In genomic region chr4:84836979-84837378, GRCm38 (mm10) we compare ENCODE assay signal across 9 mouse cellular contexts. TPM values are rescaled to one million over a fixed set of nuclear protein-coding genes. Genes with fewer than 3 reads are reported as not detected.
DNase-seq lines count a peak whose midpoint lies in the region; ATAC-seq and TF ChIP-seq lines count a peak whose summit lies in the region.
"Had no signal": no experiment of that assay in that cellular context is flagged by ENCODE, and none has a peak within 500 bp of the region (broad histone marks: within the 10 kb centered on the region; RNA-seq: fewer than 3 reads in every experiment).

No protein-coding gene starts in this region.

- ATAC-seq in hindbrain, embryonic 11.5 days (ENCODE audit: low FRiP score) = no peak
- ATAC-seq in hindbrain, embryonic 13.5 days (ENCODE audit: low FRiP score) = no peak
- no peak for ATAC-seq in limb, embryonic 14.5 days (ENCODE audit: low FRiP score, low read depth)

- no peaks in the 10 kb centered on the region for H3K4me1 ChIP-seq in hindbrain, embryonic 11.5 days (replicated peaks; ENCODE audit: control insufficient read depth, insufficient read depth, low read length)
- peaks cover 2% of the 10 kb centered on the region; the same call in 1 of the 2 replicates for H3K4me1 ChIP-seq in hindbrain, embryonic 13.5 days (replicated peaks)
- H3K4me1 ChIP-seq in limb, embryonic 14.5 days (ENCODE audit: control insufficient read depth, insufficient read depth, low read length) = no peaks in the 10 kb centered on the region
- H3K4me1 ChIP-seq: limb, embryonic 12.5 days had no signal

- 47% methylated on average over 5 of the region's 5 CpGs for WGBS in hindbrain, embryonic 11.5 days
- WGBS in hindbrain, embryonic 13.5 days = 47% methylated on average over 5 of the region's 5 CpGs
- 44% methylated on average over 5 of the region's 5 CpGs for WGBS in limb, embryonic 14.5 days

- H3K27me3 ChIP-seq in hindbrain, embryonic 11.5 days (ENCODE audit: control insufficient read depth, insufficient read depth, low read length) = no peaks in the 10 kb centered on the region
- no peaks in the 10 kb centered on the region for H3K27me3 ChIP-seq in hindbrain, embryonic 13.5 days
- H3K27me3 ChIP-seq in limb, embryonic 14.5 days (ENCODE audit: control insufficient read depth, insufficient read depth, low read length) = no peaks in the 10 kb centered on the region
- H3K27me3 ChIP-seq: limb, embryonic 12.5 days had no signal

- H3K27ac ChIP-seq in hindbrain, embryonic 11.5 days (ENCODE audit: low read depth, low read length) = no peak overlapping the region
- no peak overlapping the region for H3K27ac ChIP-seq in hindbrain, embryonic 13.5 days
- H3K27ac ChIP-seq in limb, embryonic 14.5 days (replicated peaks; ENCODE audit: low read depth, low read length) = no peak overlapping the region
- H3K27ac ChIP-seq: limb, embryonic 12.5 days had no signal

- no peak for TF ChIP-seq POLR2A in limb, embryonic 14.5 days (IDR thresholded peaks at IDR 0.05; ENCODE audit: borderline replicate concordance, extremely low read depth, insufficient read depth, insufficient read length)

- no peak overlapping the region for H3K9ac ChIP-seq in hindbrain, embryonic 11.5 days (ENCODE audit: low read depth, low read length)
- no peak overlapping the region for H3K9ac ChIP-seq in hindbrain, embryonic 13.5 days
- no peak overlapping the region for H3K9ac ChIP-seq in limb, embryonic 14.5 days (ENCODE audit: low read depth, low read length, severe bottlenecking)
- H3K9ac ChIP-seq: limb, embryonic 12.5 days had no signal

- no peaks in the 10 kb centered on the region for H3K36me3 ChIP-seq in hindbrain, embryonic 11.5 days (ENCODE audit: control insufficient read depth, insufficient read depth, low read length)
- H3K36me3 ChIP-seq in hindbrain, embryonic 13.5 days = no peaks in the 10 kb centered on the region
- no peaks in the 10 kb centered on the region for H3K36me3 ChIP-seq in limb, embryonic 14.5 days (ENCODE audit: control insufficient read depth, insufficient read depth, low read length)
- H3K36me3 ChIP-seq: limb, embryonic 12.5 days had no signal

- DNase-seq in hindbrain, embryonic 11.5 days (ENCODE audit: low spot score) = peak; percentile 49
- peak; percentile 39 for DNase-seq in urinary bladder, postnatal 14 days (ENCODE audit: low spot score)
- no peak for DNase-seq in urinary bladder, adult 18-20 months (ENCODE audit: low spot score in 2 of 2)
- DNase-seq in cerebellum, postnatal 36 days = peak; percentile 25 to 42
- DNase-seq in limb, embryonic 14.5 days (ENCODE audit: low spot score) = peak; percentile 40
- DNase-seq in spleen, postnatal 14 days (ENCODE audit: low spot score in 2 of 2) = no peak
- DNase-seq in heart, adult 11 months = no peak

- no peak overlapping the region for H3K4me3 ChIP-seq in hindbrain, embryonic 11.5 days (ENCODE audit: low read depth, low read length)
- no peak overlapping the region for H3K4me3 ChIP-seq in hindbrain, embryonic 13.5 days
- H3K4me3 ChIP-seq in limb, embryonic 14.5 days (replicated peaks; ENCODE audit: low read length) = no peak overlapping the region
- H3K4me3 ChIP-seq: limb, embryonic 12.5 days had no signal

- H3K9me3 ChIP-seq in hindbrain, embryonic 11.5 days (ENCODE audit: control insufficient read depth, low read length) = no peaks in the 10 kb centered on the region
- no peaks in the 10 kb centered on the region for H3K9me3 ChIP-seq in hindbrain, embryonic 13.5 days
- H3K9me3 ChIP-seq in limb, embryonic 14.5 days (ENCODE audit: control insufficient read depth, low read length) = no peaks in the 10 kb centered on the region
- H3K9me3 ChIP-seq: limb, embryonic 12.5 days had no signal

- H3K4me2 ChIP-seq in hindbrain, embryonic 11.5 days (replicated peaks; ENCODE audit: low read depth, low read length) = no peak overlapping the region
- no peak overlapping the region for H3K4me2 ChIP-seq in hindbrain, embryonic 13.5 days
- no peak overlapping the region for H3K4me2 ChIP-seq in limb, embryonic 14.5 days (replicated peaks; ENCODE audit: low read depth, low read length, severe bottlenecking)
- H3K4me2 ChIP-seq: limb, embryonic 12.5 days had no signal

RNA-seq across cellular contexts. Expression of gene Cntln, which starts 47.1 kb away (rescaled TPM):
- 10.4 and 11.4 TPM in 2 replicates for polyA plus RNA-seq in hindbrain, embryonic 11.5 days (2014; fragmentation: Nextera tagmentation; extraction: Ambion mirVana)
- 5.6 and 5.7 TPM in 2 replicates for polyA plus RNA-seq in hindbrain, embryonic 13.5 days (2015; fragmentation: Nextera tagmentation; extraction: Ambion mirVana)
- 19.4 and 21.0 TPM in 2 replicates for polyA plus RNA-seq in limb, embryonic 14.5 days (2012; rRNA removed)
- polyA plus RNA-seq in limb, embryonic 14.5 days (2014; fragmentation: Nextera tagmentation; extraction: Ambion mirVana) = 15.1 and 16.0 TPM in 2 replicates

Comparison
In these comparisons a context has a peak if more than half of its experiments do, and no peak if none do; other contexts are left out.
1. DNase-seq: peak in hindbrain, embryonic 11.5 days (single experiment), urinary bladder, postnatal 14 days (single experiment), cerebellum, postnatal 36 days (2 of 2) and limb, embryonic 14.5 days (single experiment); none in urinary bladder, adult 18-20 months (0 of 2), spleen, postnatal 14 days (0 of 2) and heart, adult 11 months (single experiment).